ENCODE assay signal across 24 mouse cellular contexts in the genomic region with DNA sequence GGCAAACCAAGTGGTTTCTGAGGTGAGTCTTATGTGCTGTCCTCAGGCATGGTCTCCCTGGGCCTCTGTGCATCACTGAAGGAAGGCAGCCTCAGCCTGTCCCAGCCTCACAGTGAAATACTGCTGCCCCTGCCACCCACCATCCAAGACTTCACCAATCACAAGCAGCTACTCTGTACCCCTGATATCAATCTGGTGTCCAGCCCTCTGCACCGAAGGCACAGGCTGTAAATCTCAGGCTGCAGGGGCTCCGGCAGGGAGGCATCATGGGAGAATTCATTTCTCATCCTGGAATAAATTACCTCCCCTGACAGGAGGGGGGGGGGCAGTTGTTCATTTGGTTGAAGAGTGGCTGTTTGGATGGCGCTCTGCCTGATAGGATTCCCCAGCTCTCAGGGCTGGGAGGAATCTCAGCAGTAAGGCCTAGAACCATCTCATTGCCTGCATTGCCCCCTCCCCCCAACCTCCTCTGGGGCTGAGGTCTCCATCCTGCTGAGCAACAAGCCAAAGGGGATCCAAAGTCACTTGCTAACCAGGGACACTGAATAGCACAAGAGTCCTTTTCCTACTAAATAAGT. TPM values are rescaled to one million over a fixed set of nuclear protein-coding genes. Genes with fewer than 3 reads are reported as not detected.
DNase-seq lines count a peak whose midpoint lies in the region; ATAC-seq lines count a peak whose summit lies in the region.
"Had no signal": no experiment of that assay in that cellular context is flagged by ENCODE, and none has a peak within 500 bp of the region (broad histone marks: within the 10 kb centered on the region; RNA-seq: fewer than 3 reads in every experiment).

No protein-coding gene starts in this region.

- H3K9ac ChIP-seq in hindbrain, embryonic 11.5 days (ENCODE audit: low read depth, low read length): no peak overlapping the region
- H3K9ac ChIP-seq in hindbrain, embryonic 16.5 days (ENCODE audit: low read depth, low read length): no peak overlapping the region
- H3K9ac ChIP-seq in midbrain, embryonic 12.5 days (replicated peaks): 0 out of 2 replicates have a peak overlapping the region, but pooled peaks have one; percentile 17
- no peak overlapping the region for H3K9ac ChIP-seq in midbrain, embryonic 11.5 days (ENCODE audit: low read length)
- no peak overlapping the region for H3K9ac ChIP-seq in neural tube, embryonic 15.5 days (replicated peaks)
- no peak overlapping the region for H3K9ac ChIP-seq in intestine, embryonic 15.5 days
- H3K9ac ChIP-seq: embryonic facial prominence, embryonic 12.5 days; heart, embryonic 12.5 days; liver, embryonic 14.5 days had no signal

- no peak overlapping the region for H3K4me2 ChIP-seq in hindbrain, embryonic 11.5 days (replicated peaks; ENCODE audit: low read depth, low read length)
- no peak overlapping the region for H3K4me2 ChIP-seq in hindbrain, embryonic 16.5 days (ENCODE audit: low read length)
- no peak overlapping the region for H3K4me2 ChIP-seq in midbrain, embryonic 12.5 days (replicated peaks)
- no peak overlapping the region for H3K4me2 ChIP-seq in midbrain, embryonic 11.5 days
- no peak overlapping the region for H3K4me2 ChIP-seq in neural tube, embryonic 15.5 days
- no peak overlapping the region for H3K4me2 ChIP-seq in intestine, embryonic 15.5 days (replicated peaks)
- H3K4me2 ChIP-seq: embryonic facial prominence, embryonic 12.5 days; heart, embryonic 12.5 days had no signal

- no peaks in the 10 kb centered on the region for H3K4me1 ChIP-seq in hindbrain, embryonic 11.5 days (replicated peaks; ENCODE audit: control insufficient read depth, insufficient read depth, low read length)
- H3K4me1 ChIP-seq in hindbrain, embryonic 16.5 days (ENCODE audit: control insufficient read depth, insufficient read depth, low read depth, low read length): peaks cover under 1% of the 10 kb centered on the region
- H3K4me1 ChIP-seq in midbrain, embryonic 12.5 days: peaks cover 1% of the 10 kb centered on the region
- H3K4me1 ChIP-seq in midbrain, embryonic 11.5 days (ENCODE audit: control insufficient read depth, insufficient read depth, low read length): no peaks in the 10 kb centered on the region
- H3K4me1 ChIP-seq in neural tube, embryonic 15.5 days: peaks cover 28% of the 10 kb centered on the region
- H3K4me1 ChIP-seq in intestine, embryonic 15.5 days (replicated peaks): no peaks in the 10 kb centered on the region
- H3K4me1 ChIP-seq: embryonic facial prominence, embryonic 12.5 days; heart, embryonic 12.5 days had no signal

- no peaks in the 10 kb centered on the region for H3K9me3 ChIP-seq in hindbrain, embryonic 11.5 days (ENCODE audit: control insufficient read depth, low read length)
- H3K9me3 ChIP-seq in hindbrain, embryonic 16.5 days (ENCODE audit: control insufficient read depth, low read length): no peaks in the 10 kb centered on the region
- no peaks in the 10 kb centered on the region for H3K9me3 ChIP-seq in midbrain, embryonic 12.5 days
- H3K9me3 ChIP-seq in midbrain, embryonic 11.5 days (ENCODE audit: control insufficient read depth, low read length): no peaks in the 10 kb centered on the region
- H3K9me3 ChIP-seq in neural tube, embryonic 15.5 days (replicated peaks): no peaks in the 10 kb centered on the region
- no peaks in the 10 kb centered on the region for H3K9me3 ChIP-seq in intestine, embryonic 15.5 days
- H3K9me3 ChIP-seq: embryonic facial prominence, embryonic 12.5 days; G1E; heart, embryonic 12.5 days had no signal

- DNase-seq in hindbrain, embryonic 11.5 days (ENCODE audit: low spot score): no peak
- no peak for DNase-seq in midbrain, embryonic 11.5 days (ENCODE audit: low spot score, missing footprints)
- peak; percentile 36 for DNase-seq in neural tube, embryonic 10.5 days (ENCODE audit: extremely low spot score, low spot score)
- DNase-seq in testis, postnatal 14 days (ENCODE audit: low spot score): no peak
- DNase-seq: adrenal gland, adult 8-10 months; cerebellum, adult 9-11 months; gastrocnemius, postnatal 36 days; heart, adult 18-20 months; heart, postnatal 4 days; kidney, adult 18-20 months; kidney, postnatal 10 days; liver; lung, adult 2 months; lung, postnatal 10 days had no signal

- H3K36me3 ChIP-seq in hindbrain, embryonic 11.5 days (ENCODE audit: control insufficient read depth, insufficient read depth, low read length): no peaks in the 10 kb centered on the region
- no peaks in the 10 kb centered on the region for H3K36me3 ChIP-seq in hindbrain, embryonic 16.5 days (ENCODE audit: control insufficient read depth, insufficient read depth, low read length)
- no peaks in the 10 kb centered on the region for H3K36me3 ChIP-seq in midbrain, embryonic 12.5 days
- H3K36me3 ChIP-seq in midbrain, embryonic 11.5 days (ENCODE audit: control insufficient read depth, insufficient read depth, low read length): no peaks in the 10 kb centered on the region
- no peaks in the 10 kb centered on the region for H3K36me3 ChIP-seq in neural tube, embryonic 15.5 days
- no peaks in the 10 kb centered on the region for H3K36me3 ChIP-seq in intestine, embryonic 15.5 days
- H3K36me3 ChIP-seq: embryonic facial prominence, embryonic 12.5 days; G1E; heart, embryonic 12.5 days had no signal

- no peak overlapping the region for H3K4me3 ChIP-seq in hindbrain, embryonic 11.5 days (ENCODE audit: low read depth, low read length)
- no peak overlapping the region for H3K4me3 ChIP-seq in hindbrain, embryonic 16.5 days (ENCODE audit: low read length)
- no peak overlapping the region for H3K4me3 ChIP-seq in midbrain, embryonic 12.5 days
- H3K4me3 ChIP-seq in midbrain, embryonic 11.5 days (ENCODE audit: low read depth, low read length): no peak overlapping the region
- no peak overlapping the region for H3K4me3 ChIP-seq in neural tube, embryonic 15.5 days (replicated peaks)
- H3K4me3 ChIP-seq in intestine, embryonic 15.5 days (replicated peaks): no peak overlapping the region
- H3K4me3 ChIP-seq: embryonic facial prominence, embryonic 12.5 days; heart, embryonic 12.5 days had no signal

- no peak overlapping the region for H3K27ac ChIP-seq in hindbrain, embryonic 11.5 days (ENCODE audit: low read depth, low read length)
- no peak overlapping the region for H3K27ac ChIP-seq in hindbrain, embryonic 16.5 days (ENCODE audit: low read depth, low read length)
- no peak overlapping the region; the same call in 1 of the 2 replicates for H3K27ac ChIP-seq in midbrain, embryonic 12.5 days (replicated peaks)
- H3K27ac ChIP-seq in midbrain, embryonic 11.5 days (ENCODE audit: low read depth, low read length): no peak overlapping the region
- peak overlapping the region; percentile 48; the same call in 1 of the 2 replicates for H3K27ac ChIP-seq in neural tube, embryonic 15.5 days (replicated peaks)
- no peak overlapping the region for H3K27ac ChIP-seq in intestine, embryonic 15.5 days
- H3K27ac ChIP-seq: embryonic facial prominence, embryonic 12.5 days; liver, embryonic 14.5 days; macrophage had no signal

- peak; percentile 59; the same call in 1 of the 2 replicates for ATAC-seq in hindbrain, embryonic 11.5 days (ENCODE audit: low FRiP score)
- no peak for ATAC-seq in hindbrain, embryonic 16.5 days
- ATAC-seq in midbrain, embryonic 12.5 days (ENCODE audit: low FRiP score, low read depth): 0 out of 2 replicates have a peak, but pooled peaks have one; percentile 38
- no peak for ATAC-seq in midbrain, embryonic 11.5 days (ENCODE audit: low FRiP score)
- ATAC-seq in neural tube, embryonic 15.5 days (ENCODE audit: low FRiP score): peak; percentile 30; the same call in 1 of the 2 replicates
- ATAC-seq in intestine, embryonic 15.5 days: no peak
- ATAC-seq: forebrain, embryonic 14.5 days had no signal

- WGBS in hindbrain, embryonic 11.5 days: 63% methylated on average over 3 of the region's 3 CpGs
- whole genome bisulfite sequencing in hindbrain, embryonic 16.5 days: 49% methylated on average over 3 of the region's 3 CpGs
- 61% methylated on average over 3 of the region's 3 CpGs for WGBS in midbrain, embryonic 12.5 days
- 83% methylated on average over 3 of the region's 3 CpGs for WGBS in midbrain, embryonic 11.5 days
- WGBS in neural tube, embryonic 15.5 days: 11% methylated on average over 3 of the region's 3 CpGs
- 43% methylated on average over 3 of the region's 3 CpGs for WGBS in intestine, embryonic 15.5 days

- no peaks in the 10 kb centered on the region for H3K27me3 ChIP-seq in hindbrain, embryonic 11.5 days (ENCODE audit: control insufficient read depth, insufficient read depth, low read length)
- H3K27me3 ChIP-seq in hindbrain, embryonic 16.5 days (replicated peaks; ENCODE audit: control insufficient read depth, insufficient read depth, low read length): no peaks in the 10 kb centered on the region
- no peaks in the 10 kb centered on the region for H3K27me3 ChIP-seq in midbrain, embryonic 12.5 days
- no peaks in the 10 kb centered on the region for H3K27me3 ChIP-seq in midbrain, embryonic 11.5 days (ENCODE audit: control insufficient read depth, insufficient read depth, low read length)
- H3K27me3 ChIP-seq in neural tube, embryonic 15.5 days (replicated peaks): no peaks in the 10 kb centered on the region
- peaks cover 8% of the 10 kb centered on the region for H3K27me3 ChIP-seq in intestine, embryonic 15.5 days (replicated peaks)
- H3K27me3 ChIP-seq: embryonic facial prominence, embryonic 12.5 days had no signal

RNA-seq across cellular contexts. Expression of gene Grip2, which starts 5.9 kb away (rescaled TPM):
- 0.60 and 0.63 TPM in 2 replicates for polyA plus RNA-seq in hindbrain, embryonic 11.5 days (2014; fragmentation: Nextera tagmentation; extraction: Ambion mirVana)
- polyA plus RNA-seq in hindbrain, embryonic 16.5 days (2015; fragmentation: Nextera tagmentation; extraction: Ambion mirVana): 6.3 and 8.2 TPM in 2 replicates
- 2.1 TPM in 2 replicates for polyA plus RNA-seq in midbrain, embryonic 12.5 days (2016; fragmentation: Nextera tagmentation; extraction: Ambion mirVana)
- 0.46 and 0.76 TPM in 2 replicates for polyA plus RNA-seq in midbrain, embryonic 11.5 days (2014; fragmentation: Nextera tagmentation; extraction: Ambion mirVana)
- 7.7 and 8.6 TPM in 2 replicates for polyA plus RNA-seq in neural tube, embryonic 15.5 days (2015; fragmentation: Nextera tagmentation; extraction: Ambion mirVana)
- 0.45 and 0.49 TPM in 2 replicates for polyA plus RNA-seq in intestine, embryonic 15.5 days (2015; fragmentation: Nextera tagmentation; extraction: Ambion mirVana)
- polyA plus RNA-seq: G1E, macrophage had no signal

RNA-seq across cellular contexts. Expression of gene Ccdc174, which starts 44.9 kb away (rescaled TPM):
- 49.2 and 61.5 TPM in 2 replicates for polyA plus RNA-seq in hindbrain, embryonic 11.5 days (2014; fragmentation: Nextera tagmentation; extraction: Ambion mirVana)
- polyA plus RNA-seq in hindbrain, embryonic 16.5 days (2015; fragmentation: Nextera tagmentation; extraction: Ambion mirVana): 31.1 and 33.1 TPM in 2 replicates
- 57.8 and 60.6 TPM in 2 replicates for polyA plus RNA-seq in midbrain, embryonic 12.5 days (2016; fragmentation: Nextera tagmentation; extraction: Ambion mirVana)
- 50.2 and 52.8 TPM in 2 replicates for polyA plus RNA-seq in midbrain, embryonic 11.5 days (2014; fragmentation: Nextera tagmentation; extraction: Ambion mirVana)
- polyA plus RNA-seq in neural tube, embryonic 15.5 days (2015; fragmentation: Nextera tagmentation; extraction: Ambion mirVana): 39.7 and 42.1 TPM in 2 replicates
- 25.0 and 32.6 TPM in 2 replicates for polyA plus RNA-seq in intestine, embryonic 15.5 days (2015; fragmentation: Nextera tagmentation; extraction: Ambion mirVana)

Comparison
In these comparisons a context has a peak if more than half of its experiments do, and no peak if none do; other contexts are left out.
1. ATAC-seq: peak in hindbrain, embryonic 11.5 days (single experiment), midbrain, embryonic 12.5 days (single experiment) and neural tube, embryonic 15.5 days (single experiment); none in hindbrain, embryonic 16.5 days (single experiment), midbrain, embryonic 11.5 days (single experiment) and intestine, embryonic 15.5 days (single experiment).